Mouse (Mus musculus) cerebellum, adult 2 months (tissue): Measurements from ENCODE around the gene Manf.

Experiments used
- CTCF ChIP-seq: fragments of 200-500 bp; IDR thresholded peaks from 2 replicates; pipeline ENCODE4 v1.5.1; 2011; ENCODE audit warnings: low read depth, mild to moderate bottlenecking, control low read depth, low read length, moderate library complexity, borderline replicate concordance; ENCODE audit not compliant: insufficient read depth
- POLR2A ChIP-seq: fragments of 200-500 bp; IDR thresholded peaks from 2 replicates; pipeline ENCODE4 v1.6.1; 2011; ENCODE audit warnings: low read length, control low read depth, borderline replicate concordance; ENCODE audit not compliant: insufficient read depth

GRCm38 (mm10) chr9:106842800-106843199 lies 49.0 kb downstream of the Manf start:
- TF ChIP-seq CTCF (no peak), POLR2A (no peak)
